Mouse (Mus musculus) monocyte, adult 5-6 weeks (primary cell): ENCODE measurements around the gene Nav3. TPM values are rescaled to one million over a fixed set of nuclear protein-coding genes. Genes with fewer than 3 reads are reported as not detected.

ENCODE experiments used
- ATAC-seq: fragments of 153-309, 156-312 bp; replicated peaks from 2 replicates; pipeline ENCODE4 v1.8.0; 2017; ENCODE audit warnings: mild to moderate bottlenecking; ENCODE audit not compliant: low TSS enrichment, insufficient number of reproducible peaks, severe bottlenecking, poor library complexity, low FRiP score
- total RNA-seq: library from RNA; stranded (forward); fragments of 200-1000, 200-491, 200-594 nt; gene quantifications from 3 replicates; pipeline ENCODE4 v1.2.3, GENCODE M21; 2017

Gene Nav3
- total RNA-seq, 1 experiment from 2014 or later = not detected

DNA sequence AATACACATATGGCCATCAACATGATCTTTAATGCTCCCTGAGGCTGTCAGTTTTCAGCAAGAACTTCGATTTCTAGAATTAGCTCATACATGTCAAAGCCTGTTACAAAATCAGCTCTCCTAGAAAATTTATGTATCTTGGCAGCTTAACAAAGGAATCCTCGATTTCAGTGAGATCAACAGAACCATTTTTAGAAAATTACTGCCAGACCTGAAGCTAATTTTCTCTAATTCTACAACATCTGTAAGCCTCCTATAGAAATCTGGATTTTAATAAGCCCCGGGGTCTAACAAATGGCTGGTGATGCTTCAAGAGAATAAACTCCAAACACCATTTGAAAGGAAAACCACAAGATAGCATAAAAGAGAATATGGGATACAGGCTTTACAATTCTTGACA lies 659.0 kb downstream of the Nav3 start:
- no peak for ATAC-seq

DNA sequence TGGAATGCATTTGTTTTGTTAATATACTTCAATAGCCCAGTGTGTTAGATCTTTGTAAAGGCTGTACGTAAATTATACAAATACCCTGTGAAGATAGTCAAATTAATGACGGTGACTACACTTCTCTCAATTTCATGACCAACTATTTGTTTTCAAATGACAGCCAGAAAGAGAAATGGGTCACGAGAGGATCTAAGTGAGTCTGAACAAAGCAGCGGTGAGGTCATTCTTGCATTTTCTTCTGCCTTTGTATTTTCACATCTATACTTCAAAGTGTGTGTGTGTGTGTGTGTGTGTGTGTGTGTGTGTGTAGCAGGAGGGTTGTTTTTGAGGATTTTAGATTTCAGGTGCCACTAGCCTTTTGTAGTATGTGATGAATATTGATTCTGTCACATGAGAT lies 662.5 kb downstream of the Nav3 start:
- ATAC-seq = no peak

DNA sequence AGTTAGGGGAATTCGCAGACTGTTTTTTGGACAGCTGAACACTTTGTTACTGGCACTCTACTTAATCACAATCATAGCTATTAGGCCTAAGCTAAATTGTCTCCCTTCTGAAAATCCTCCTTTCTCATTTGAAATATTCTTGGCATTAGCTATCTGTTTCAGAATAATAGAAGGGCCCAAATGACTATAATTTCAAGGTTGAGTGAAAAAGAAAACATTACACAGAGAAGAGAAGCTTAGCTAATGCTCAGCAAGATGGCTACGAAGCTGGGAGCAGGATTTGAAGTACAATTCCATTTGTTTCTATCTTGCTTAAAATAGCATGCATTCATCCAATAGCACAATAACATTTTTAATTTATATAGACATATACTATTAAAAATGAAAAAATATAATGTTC lies 667.3 kb downstream of the Nav3 start:
- ATAC-seq = no peak

DNA sequence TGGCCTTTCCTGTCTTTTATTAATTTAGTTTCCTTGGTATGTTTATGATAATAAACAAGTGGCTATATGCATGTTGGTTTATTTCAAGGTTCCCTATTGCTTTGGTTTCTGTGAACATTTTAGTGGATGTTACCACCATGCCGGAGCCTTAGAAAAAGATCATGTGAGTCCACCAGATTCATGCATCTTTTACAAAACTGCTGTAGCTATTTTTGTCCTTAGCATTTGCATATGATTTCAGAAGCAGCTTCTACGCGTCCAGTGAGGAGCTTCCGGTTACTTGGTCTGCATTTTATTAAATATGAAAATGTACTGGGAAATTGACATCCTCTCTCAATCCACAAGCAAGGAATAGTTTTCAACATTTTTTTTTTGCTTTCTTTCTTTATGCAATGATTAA lies 676.9 kb downstream of the Nav3 start:
- no peak for ATAC-seq

DNA sequence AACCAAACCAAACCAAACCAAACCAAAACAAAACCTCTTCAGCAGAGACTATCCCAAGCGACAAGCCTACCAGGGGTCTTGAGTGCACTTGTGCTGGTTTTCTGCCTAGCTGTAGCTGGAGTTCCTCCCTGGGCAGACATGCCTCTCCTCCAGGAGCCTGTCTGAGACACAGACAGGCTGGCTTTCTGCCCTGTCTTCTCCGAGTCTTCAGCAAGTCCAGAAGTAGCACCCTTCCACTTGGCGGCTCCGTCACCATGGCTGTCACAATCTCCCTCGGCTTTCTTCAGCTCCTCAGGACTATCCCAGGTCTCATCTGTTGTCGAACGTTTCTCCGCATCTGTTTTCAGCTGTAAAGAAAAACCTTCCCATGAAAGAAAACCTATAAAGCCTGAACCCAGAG lies 686.9 kb downstream of the Nav3 start:
- ATAC-seq = no peak

DNA sequence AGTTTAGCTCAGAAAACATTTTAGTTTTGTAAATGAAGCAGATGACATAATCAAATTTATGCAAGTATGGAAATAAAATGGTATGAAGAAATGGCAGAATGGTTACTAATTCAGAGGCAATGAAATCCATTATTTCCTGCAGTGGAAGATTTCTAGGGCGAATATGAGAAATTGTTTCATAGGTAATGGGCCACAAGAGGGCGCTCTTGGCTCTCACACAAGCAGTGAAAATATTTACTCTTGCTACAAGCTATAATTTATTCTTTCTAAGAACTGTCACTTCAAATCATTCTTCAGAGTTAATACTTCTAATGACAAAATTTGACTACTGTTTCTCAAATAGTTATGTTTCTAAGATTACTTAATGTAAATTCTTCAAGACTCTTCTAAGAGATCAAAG lies 690.4 kb downstream of the Nav3 start:
- no peak for ATAC-seq

DNA sequence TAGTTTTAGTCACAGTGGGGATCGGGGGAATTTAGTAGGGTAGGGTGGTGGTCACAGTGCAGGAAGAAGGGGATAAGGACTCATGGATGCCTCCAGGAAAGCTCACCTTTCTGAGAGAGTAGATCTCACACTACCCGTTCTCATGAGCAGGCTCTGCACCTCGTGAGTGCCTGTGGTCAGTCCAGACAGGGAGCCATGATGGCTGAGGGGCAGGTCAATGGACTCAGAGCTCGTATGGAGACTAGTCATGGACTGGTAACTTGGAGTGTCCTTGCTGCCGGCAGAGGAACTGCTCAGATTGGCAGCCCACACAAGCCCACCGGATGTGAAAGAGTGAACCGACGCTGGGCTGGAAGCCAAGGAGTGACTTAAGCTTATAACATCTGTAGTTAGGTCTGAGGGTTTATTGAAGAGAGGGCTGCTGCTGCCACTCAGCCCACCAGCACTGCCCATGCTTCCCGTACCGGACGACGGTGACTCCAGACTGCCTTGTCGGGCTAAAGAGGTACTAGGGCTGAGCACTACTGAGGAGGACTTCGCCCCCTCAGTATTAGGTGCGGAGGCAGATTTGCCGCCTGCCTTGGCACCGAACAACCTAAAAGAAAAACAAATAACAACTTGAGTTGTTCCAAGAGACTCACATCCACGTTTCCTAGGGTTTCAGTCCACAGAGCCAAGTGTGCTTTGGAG lies 691.4 kb downstream of the Nav3 start:
- ATAC-seq = no peak

DNA sequence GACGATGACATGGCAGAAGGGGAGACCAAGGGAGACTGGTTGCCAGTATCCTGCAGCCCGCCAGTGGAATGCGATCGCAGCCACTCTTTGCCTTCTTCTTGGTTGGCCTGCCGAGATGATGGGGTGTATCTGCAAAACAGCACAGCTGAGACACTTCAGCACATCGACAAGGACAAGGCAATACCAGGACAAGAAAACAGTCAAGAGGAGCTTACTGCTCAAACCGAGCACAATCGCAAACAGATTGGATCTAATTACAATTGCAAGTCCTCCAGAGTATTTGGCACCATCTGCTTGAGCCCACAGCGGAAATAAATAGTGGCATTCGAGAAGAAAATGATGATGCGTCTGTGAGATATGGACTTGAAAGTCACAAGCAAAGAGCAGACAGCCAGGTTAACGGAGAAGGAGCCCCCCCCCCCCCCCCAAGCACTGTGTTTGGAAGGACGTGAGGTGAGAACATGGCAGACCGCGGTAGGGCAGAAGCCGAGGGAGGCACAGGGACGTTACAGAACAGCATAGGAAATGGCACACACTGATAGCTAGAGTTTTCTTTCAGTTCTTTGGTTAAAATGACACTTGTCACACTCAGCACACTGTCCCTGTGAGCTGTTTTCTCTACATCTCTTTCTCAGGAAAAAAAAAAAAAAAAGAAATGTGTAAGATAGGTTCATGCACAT lies 696.9 kb downstream of the Nav3 start:
- no peak for ATAC-seq

DNA sequence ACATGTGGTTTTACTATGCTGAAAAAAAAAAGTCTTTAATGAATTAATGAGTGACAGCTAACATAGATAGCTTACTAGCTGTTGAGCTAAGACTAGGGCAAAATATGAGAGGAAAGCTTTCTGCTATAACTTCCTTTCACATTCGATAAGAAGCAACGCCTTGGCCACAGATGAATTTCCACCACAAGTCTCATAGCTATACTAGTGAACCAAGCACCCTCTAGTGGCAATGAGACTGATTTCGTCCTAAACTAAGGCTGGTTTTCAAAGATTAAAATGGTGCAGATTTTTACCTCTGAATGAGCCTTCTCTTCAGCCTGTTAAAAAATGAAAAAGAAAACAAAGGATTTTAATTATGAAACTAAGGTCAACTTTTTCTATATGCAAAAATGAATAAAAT lies 709.1 kb downstream of the Nav3 start:
- no peak for ATAC-seq

DNA sequence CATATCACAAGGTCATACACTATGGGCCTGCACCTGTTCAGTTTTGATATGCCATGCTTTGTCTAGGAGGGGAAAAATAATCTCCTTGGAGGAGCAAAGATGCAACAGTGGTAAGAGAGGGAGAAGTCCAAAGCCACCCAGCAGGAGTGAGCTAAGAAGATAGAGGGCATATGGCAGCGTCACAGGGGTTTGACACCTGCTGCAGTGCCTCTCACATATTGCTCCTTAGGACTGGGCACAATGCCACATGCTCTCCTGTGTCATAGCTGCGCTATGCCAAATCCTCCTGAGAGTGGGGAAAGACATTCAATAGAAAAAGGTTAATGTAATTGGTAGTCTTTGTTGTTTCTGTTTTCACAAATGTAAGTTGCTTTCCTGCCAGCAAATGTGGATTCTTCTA lies 714.3 kb downstream of the Nav3 start:
- ATAC-seq = no peak

DNA sequence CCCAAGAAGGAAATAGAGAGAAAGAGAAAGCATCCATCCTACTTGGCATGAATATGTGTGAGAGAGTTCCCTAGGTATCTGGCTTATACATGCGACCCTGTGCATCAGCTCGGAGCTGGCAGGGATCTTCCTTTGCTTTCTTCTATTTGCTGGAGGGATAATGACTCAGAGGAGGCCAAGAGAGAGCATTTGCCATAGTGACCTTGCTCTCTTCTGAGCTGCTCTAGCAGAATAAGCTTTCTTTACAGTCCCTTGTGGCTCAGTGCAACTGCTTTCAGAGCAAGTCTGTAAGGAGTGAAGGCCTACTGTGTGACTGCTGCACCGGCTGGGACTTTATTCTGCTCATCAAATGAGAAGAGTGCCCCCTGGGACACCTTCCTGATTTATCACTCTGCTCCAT lies 715.7 kb downstream of the Nav3 start:
- no peak for ATAC-seq

DNA sequence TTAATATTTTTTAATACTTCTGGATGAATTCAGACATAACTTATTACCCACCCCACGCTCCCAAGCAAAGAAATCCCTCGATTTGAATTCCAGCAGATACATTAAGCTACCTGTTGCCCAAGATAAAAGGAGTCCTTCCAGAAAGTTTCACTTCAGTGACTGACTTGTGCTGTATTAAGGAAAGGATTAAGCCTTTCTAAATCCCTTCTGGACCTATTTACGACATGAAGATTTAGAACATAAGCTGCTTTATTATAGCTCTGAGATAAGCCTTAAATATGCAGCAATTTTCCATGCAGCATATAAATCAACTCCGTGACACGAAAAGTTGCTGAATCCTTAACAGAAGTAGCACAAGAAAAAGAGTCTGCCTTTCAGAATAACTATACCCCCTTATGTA lies 732.4 kb downstream of the Nav3 start:
- no peak for ATAC-seq

GRCm38 (mm10) chr10:109718808-109719207 lies 737.2 kb downstream of the Nav3 start:
- no peak for ATAC-seq

- no peak for ATAC-seq
Measured at GRCm38 (mm10) chr10:109718390-109718789, 737.6 kb downstream of the Nav3 start.

DNA sequence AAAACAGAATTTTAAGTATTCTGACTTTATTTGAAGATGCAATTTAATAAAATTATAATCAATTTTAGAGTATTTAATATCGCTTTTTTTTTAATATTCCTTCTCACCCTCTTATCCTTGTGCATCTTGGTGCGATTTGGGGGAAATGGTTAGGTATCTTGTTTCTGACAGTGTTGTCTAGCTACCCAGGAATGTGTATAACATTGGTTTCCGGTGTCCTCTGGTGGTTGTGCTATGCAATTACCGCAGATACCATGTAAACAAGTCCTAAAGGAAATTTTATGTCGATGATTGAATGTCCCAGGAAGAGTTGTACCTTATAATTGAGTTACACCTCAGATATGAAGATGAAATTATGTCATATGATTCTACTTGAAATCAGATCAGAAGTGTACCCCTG lies 743.0 kb downstream of the Nav3 start:
- ATAC-seq = no peak

GRCm38 (mm10) chr10:109699771-109700335 lies 756.2 kb downstream of the Nav3 start:
- no peak for ATAC-seq

DNA sequence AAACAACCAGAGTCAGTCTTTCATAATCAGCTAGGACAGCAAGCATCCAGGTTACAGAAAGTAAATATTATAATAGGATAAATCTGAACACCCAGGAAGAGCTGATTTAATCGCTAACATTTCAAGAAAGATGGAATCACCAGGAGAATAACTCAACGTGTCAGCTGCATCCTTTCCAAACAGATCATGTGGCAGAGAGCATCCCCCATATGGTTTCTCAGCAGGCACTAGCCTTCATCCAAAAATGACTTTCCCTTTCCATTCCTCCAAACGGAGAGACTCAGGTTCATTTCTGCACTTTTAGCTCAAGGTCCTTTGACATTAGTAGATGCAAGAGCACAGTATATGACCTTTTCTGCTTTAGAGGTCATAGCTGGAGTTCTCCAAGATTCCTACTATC lies 765.4 kb downstream of the Nav3 start:
- no peak for ATAC-seq

GRCm38 (mm10) chr10:109684109-109685056 lies 771.6 kb downstream of the Nav3 start:
- no peak for ATAC-seq

DNA sequence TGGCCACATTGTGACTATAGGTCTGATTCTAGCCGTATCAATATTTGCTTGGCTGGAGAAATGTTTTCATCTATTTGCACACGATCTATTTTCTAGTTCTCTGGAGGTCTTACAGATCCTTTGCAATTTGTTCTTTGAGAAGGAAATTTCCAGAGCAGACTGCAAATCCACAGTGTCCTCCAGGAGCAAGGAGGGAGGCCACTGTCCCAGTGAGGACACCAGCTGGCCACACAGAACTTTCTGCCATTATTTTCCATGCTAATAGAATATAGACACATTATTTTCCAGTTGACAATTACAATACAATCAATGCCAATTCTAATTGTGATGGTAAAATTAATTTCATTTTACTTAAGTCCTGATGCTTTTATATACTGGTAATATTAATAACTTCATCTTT lies 783.1 kb downstream of the Nav3 start:
- ATAC-seq = no peak
